Mouse (Mus musculus) heart, embryonic 13.5 days (tissue): ENCODE measurements around the gene Emilin2. TPM values are rescaled to one million over a fixed set of nuclear protein-coding genes. Genes with fewer than 3 reads are reported as not detected.

Experiments used
- ATAC-seq: fragments of 200-750 bp; cut with Nextera tagmentation; 2 replicates; pipeline ENCODE4 v1.8.0; 2017; ENCODE audit warnings: moderate TSS enrichment; ENCODE audit not compliant: insufficient number of reproducible peaks, low FRiP score, low TSS enrichment; ENCODE audit errors: extremely low read depth
- H3K27ac ChIP-seq: fragments of 300-500 bp; sonication (generic); replicated peaks from 2 replicates; pipeline ENCODE4 v1.5.1; 2015; ENCODE audit warnings: moderate library complexity, mild to moderate bottlenecking, inconsistent platforms
- H3K27me3 ChIP-seq: fragments of 300-500 bp; sonication (generic); replicated peaks from 2 replicates; pipeline ENCODE4 v1.6.1; 2015; ENCODE audit warnings: mild to moderate bottlenecking, inconsistent platforms
- H3K36me3 ChIP-seq: fragments of 300-500 bp; sonication (generic); 2 replicates; pipeline ENCODE4 v1.6.1; 2015; ENCODE audit warnings: mild to moderate bottlenecking, inconsistent platforms
- H3K4me1 ChIP-seq: fragments of 300-500 bp; sonication (generic); 2 replicates; pipeline ENCODE4 v1.6.1; 2015; ENCODE audit warnings: inconsistent platforms
- H3K4me2 ChIP-seq: fragments of 300-500 bp; sonication (generic); 2 replicates; pipeline ENCODE4 v1.6.1; 2015; ENCODE audit warnings: inconsistent platforms, mild to moderate bottlenecking, moderate library complexity
- H3K4me3 ChIP-seq: fragments of 300-500 bp; sonication (generic); 2 replicates; pipeline ENCODE4 v1.5.1; 2015; ENCODE audit warnings: moderate library complexity, mild to moderate bottlenecking, inconsistent platforms
- H3K9ac ChIP-seq: fragments of 300-500 bp; sonication (generic); 2 replicates; pipeline ENCODE4 v1.6.1; 2015; ENCODE audit warnings: inconsistent platforms, mild to moderate bottlenecking, moderate library complexity
- H3K9me3 ChIP-seq: fragments of 300-500 bp; sonication (generic); 2 replicates; pipeline ENCODE4 v1.6.1; 2016; ENCODE audit warnings: inconsistent platforms
- WGBS: fragments of 180-500 bp; shearing (Covaris S2); methylation state at CpG from one replicate; pipeline ENCODE4 v1.1.7; 2015; ENCODE audit warnings: mixed read lengths; 5-methylcytosine and 5-hydroxymethylcytosine counted together
- polyA plus RNA-seq: library from polyadenylated mRNA; unstranded; fragments of >200 nt; fragmentation: Nextera tagmentation; extraction: Ambion mirVana; gene quantifications from 2 replicates; pipeline ENCODE4 v1.2.1, GENCODE M21; 2015

The Emilin2 gene
- polyA plus RNA-seq, 1 experiment from 2014 or later: 47.4 TPM

GRCm38 (mm10) chr17:71314315-71314714 lies 2.5 kb upstream of the Emilin2 start:
- Histone ChIP-seq H3K4me3 (no peak overlapping the region), H3K4me2 (no peak overlapping the region), H3K4me1 (peaks cover 17% of the 10 kb centered on the region), H3K36me3 (no peaks in the 10 kb centered on the region), H3K27me3 (peaks cover 27% of the 10 kb centered on the region; the same call in 1 of the 2 replicates), H3K9me3 (no peaks in the 10 kb centered on the region), H3K27ac (no peak overlapping the region), H3K9ac (no peak overlapping the region)
- no peak for ATAC-seq
- 65% methylated on average over 4 of the region's 4 CpGs for WGBS

GRCm38 (mm10) chr17:71310486-71311339 lies 1.1 kb downstream of the Emilin2 start:
- peaks cover 43% of the 10 kb centered on the region for H3K4me1 ChIP-seq

DNA sequence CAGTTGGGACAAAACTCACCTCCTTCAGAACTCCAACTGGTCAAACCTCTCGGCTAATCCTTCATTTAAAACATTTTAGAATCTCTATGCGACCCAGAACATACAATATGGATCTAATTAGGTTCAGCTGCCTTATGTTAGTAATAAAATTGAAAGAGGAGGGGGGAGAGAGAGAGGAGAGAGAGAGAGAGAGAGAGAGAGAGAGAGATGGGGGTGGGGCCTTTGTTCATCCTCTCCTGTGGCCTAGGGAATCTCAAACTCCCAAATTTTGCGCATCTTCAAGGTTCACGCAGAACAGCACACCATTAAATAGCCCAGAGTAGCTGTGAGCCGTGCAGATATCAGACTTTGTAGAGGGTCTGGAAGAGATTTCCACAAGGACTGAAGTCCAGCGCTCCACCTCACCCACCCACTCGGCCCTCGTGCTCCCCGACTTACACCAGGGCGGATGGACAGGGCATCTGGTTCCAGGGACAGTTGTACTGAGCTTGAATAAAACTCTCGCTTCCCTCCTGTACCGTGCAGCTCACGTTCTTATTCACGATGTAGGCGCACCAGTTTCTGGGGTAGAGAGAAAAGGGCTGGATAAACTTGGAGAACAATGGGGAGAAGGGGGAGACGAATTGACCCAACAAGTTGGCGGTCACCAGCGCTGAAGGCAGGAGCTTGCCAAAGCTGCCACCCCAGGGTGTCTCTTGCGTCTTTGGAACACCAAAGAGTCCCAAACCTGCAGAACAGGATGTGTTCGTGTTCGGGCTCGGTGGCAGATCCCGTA lies 1.9 kb downstream of the Emilin2 start:
- H3K4me2 ChIP-seq: peak overlapping the region; percentile 96
- H3K27ac ChIP-seq: peak overlapping the region; percentile 62; the same call in 1 of the 2 replicates
- no peak for ATAC-seq
- 5% methylated on average over 23 of the region's 23 CpGs for WGBS
- H3K9ac ChIP-seq: peak overlapping the region; percentile 90
- H3K36me3 ChIP-seq: no peaks in the 10 kb centered on the region
- H3K4me3 ChIP-seq: peak overlapping the region; percentile 80
- peaks cover 35% of the 10 kb centered on the region for H3K27me3 ChIP-seq
- peaks cover 43% of the 10 kb centered on the region for H3K4me1 ChIP-seq
- H3K9me3 ChIP-seq: no peaks in the 10 kb centered on the region

More at GRCm38 (mm10) chr17:71310486-71311339, 1.1 kb downstream of the Emilin2 start:
- Histone ChIP-seq H3K9me3 (no peaks in the 10 kb centered on the region), H3K36me3 (no peaks in the 10 kb centered on the region), H3K27me3 (peaks cover 35% of the 10 kb centered on the region), H3K9ac (peak overlapping the region; percentile 90), H3K27ac (peak overlapping the region; percentile 62), H3K4me2 (peak overlapping the region; percentile 96), H3K4me3 (peak overlapping the region; percentile 80)
- WGBS: under 1% methylated on average over 66 of the region's 67 CpGs
- ATAC-seq: peak; percentile 26; the same call in 1 of the 2 replicates

DNA sequence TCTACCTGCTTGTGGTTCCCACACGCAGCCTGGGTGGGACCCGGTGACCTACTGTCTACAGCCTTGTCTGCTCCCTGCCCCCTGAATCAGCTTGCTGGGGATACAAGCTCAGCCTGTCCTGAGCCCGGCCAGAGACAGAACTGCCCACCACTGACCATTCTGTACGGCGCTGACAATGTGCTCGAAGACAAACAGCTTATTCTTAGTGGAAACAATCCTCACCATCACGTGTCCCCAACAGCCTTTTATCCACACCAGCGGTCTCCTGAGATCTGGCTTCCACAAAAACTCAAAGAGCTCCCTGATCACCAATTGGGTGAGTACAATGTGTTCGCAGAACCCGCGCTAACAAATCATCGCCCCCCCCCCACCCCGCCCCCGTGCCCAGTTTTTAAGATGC lies 2.6 kb downstream of the Emilin2 start:
- H3K27ac ChIP-seq: 0 out of 2 replicates have a peak overlapping the region, but pooled peaks have one; percentile 7
- H3K9ac ChIP-seq: peak overlapping the region; percentile 90
- 30% methylated on average over 14 of the region's 14 CpGs for WGBS
- peak overlapping the region; percentile 96 for H3K4me2 ChIP-seq
- H3K4me1 ChIP-seq: peaks cover 44% of the 10 kb centered on the region
- no peaks in the 10 kb centered on the region for H3K9me3 ChIP-seq
- ATAC-seq: no peak
- H3K36me3 ChIP-seq: no peaks in the 10 kb centered on the region
- peak overlapping the region; percentile 80 for H3K4me3 ChIP-seq
- H3K27me3 ChIP-seq: peaks cover 35% of the 10 kb centered on the region

GRCm38 (mm10) chr17:71308296-71308695 lies 3.5 kb downstream of the Emilin2 start:
- Histone ChIP-seq H3K36me3 (no peaks in the 10 kb centered on the region), H3K4me2 (no peak overlapping the region), H3K27me3 (peaks cover 35% of the 10 kb centered on the region), H3K4me3 (no peak overlapping the region), H3K4me1 (peaks cover 46% of the 10 kb centered on the region), H3K27ac (no peak overlapping the region), H3K9me3 (no peaks in the 10 kb centered on the region), H3K9ac (no peak overlapping the region)
- ATAC-seq: no peak; the same call in 1 of the 2 replicates
- WGBS: 93% methylated on average over 5 of the region's 5 CpGs

- Histone ChIP-seq H3K4me2 (0 out of 2 replicates have a peak overlapping the region, but pooled peaks have one; percentile 12), H3K4me1 (peaks cover 46% of the 10 kb centered on the region), H3K9ac (no peak overlapping the region), H3K4me3 (no peak overlapping the region), H3K27ac (peak overlapping the region; percentile 55), H3K9me3 (no peaks in the 10 kb centered on the region), H3K27me3 (peaks cover 31% of the 10 kb centered on the region), H3K36me3 (no peaks in the 10 kb centered on the region)
- no peak for ATAC-seq
- 68% methylated on average over 10 of the region's 10 CpGs for WGBS
Observed at GRCm38 (mm10) chr17:71307251-71307790, 4.5 kb downstream of the Emilin2 start.

DNA sequence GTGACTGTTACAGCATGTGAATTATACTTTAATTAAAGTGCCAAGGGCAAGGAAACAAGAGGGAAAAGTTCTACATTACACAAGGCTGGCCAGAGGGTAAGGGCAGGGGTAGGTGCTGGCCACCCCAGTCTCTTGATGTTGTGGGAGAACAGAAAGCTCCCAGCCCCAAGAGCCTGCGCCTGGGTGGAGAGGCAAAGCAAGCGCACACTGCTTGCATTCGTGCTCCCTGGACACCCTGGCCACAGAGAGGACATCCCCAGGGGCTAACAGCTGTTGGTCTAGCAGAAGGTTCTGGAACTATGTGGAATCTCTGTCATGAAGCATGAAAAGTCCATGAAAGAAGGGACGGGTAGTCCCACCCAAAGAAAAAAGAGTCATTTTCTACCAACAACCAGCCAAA lies 5.1 kb downstream of the Emilin2 start:
- H3K4me2 ChIP-seq: 0 out of 2 replicates have a peak overlapping the region, but pooled peaks have one; percentile 12
- H3K27ac ChIP-seq: peak overlapping the region; percentile 55; the same call in 1 of the 2 replicates
- no peak overlapping the region for H3K4me3 ChIP-seq
- no peak for ATAC-seq
- peaks cover 27% of the 10 kb centered on the region for H3K27me3 ChIP-seq
- no peaks in the 10 kb centered on the region for H3K9me3 ChIP-seq
- H3K9ac ChIP-seq: no peak overlapping the region
- H3K4me1 ChIP-seq: peaks cover 46% of the 10 kb centered on the region
- WGBS: 73% methylated on average over 4 of the region's 4 CpGs
- H3K36me3 ChIP-seq: no peaks in the 10 kb centered on the region

DNA sequence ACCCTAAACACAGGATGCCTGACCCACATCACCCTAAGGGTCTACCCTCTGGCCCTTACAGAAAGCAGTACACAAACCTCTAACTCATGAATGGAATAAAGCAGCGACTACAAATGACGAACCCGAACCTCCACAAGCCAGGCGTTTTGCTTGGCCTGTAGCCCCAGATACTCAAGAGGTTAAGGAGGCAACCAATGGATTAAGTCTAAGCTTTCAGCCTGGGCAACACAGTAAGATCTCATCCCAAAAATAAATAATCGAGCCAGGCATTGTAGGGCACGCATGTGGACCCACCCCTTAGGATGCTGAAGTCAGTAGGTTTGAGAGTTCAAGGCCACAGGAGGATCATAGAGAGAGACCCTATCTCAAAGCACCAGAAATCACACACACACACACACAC lies 5.7 kb downstream of the Emilin2 start:
- Histone ChIP-seq H3K9ac (no peak overlapping the region), H3K4me2 (no peak overlapping the region)
- 79% methylated on average over 6 of the region's 6 CpGs for WGBS

GRCm38 (mm10) chr17:71303444-71303843 lies 8.3 kb downstream of the Emilin2 start:
- Histone ChIP-seq H3K36me3 (peaks cover 4% of the 10 kb centered on the region; the same call in 1 of the 2 replicates), H3K27me3 (peaks cover 4% of the 10 kb centered on the region), H3K9me3 (no peaks in the 10 kb centered on the region), H3K4me3 (no peak overlapping the region), H3K9ac (no peak overlapping the region), H3K4me1 (peaks cover 25% of the 10 kb centered on the region), H3K27ac (no peak overlapping the region), H3K4me2 (no peak overlapping the region)
- WGBS: 49% methylated on average over 6 of the region's 6 CpGs
- ATAC-seq: no peak

More for the DNA sequence above, 5.7 kb downstream of the Emilin2 start:
- H3K27me3 ChIP-seq: peaks cover 22% of the 10 kb centered on the region
- no peak overlapping the region for H3K4me3 ChIP-seq
- no peaks in the 10 kb centered on the region for H3K36me3 ChIP-seq
- ATAC-seq: no peak
- H3K4me1 ChIP-seq: peaks cover 39% of the 10 kb centered on the region
- no peaks in the 10 kb centered on the region for H3K9me3 ChIP-seq
- no peak overlapping the region for H3K27ac ChIP-seq

- no peak overlapping the region for H3K4me3 ChIP-seq
- H3K36me3 ChIP-seq: peaks cover 8% of the 10 kb centered on the region; the same call in 1 of the 2 replicates
- peaks cover 7% of the 10 kb centered on the region; the same call in 1 of the 2 replicates for H3K4me1 ChIP-seq
- H3K9me3 ChIP-seq: no peaks in the 10 kb centered on the region
- H3K27me3 ChIP-seq: no peaks in the 10 kb centered on the region
- H3K27ac ChIP-seq: no peak overlapping the region
- WGBS: 75% methylated on average over 5 of the region's 5 CpGs
- no peak overlapping the region for H3K9ac ChIP-seq
- no peak overlapping the region for H3K4me2 ChIP-seq
- no peak for ATAC-seq
Observed at GRCm38 (mm10) chr17:71301413-71301812, 10.4 kb downstream of the Emilin2 start.

DNA sequence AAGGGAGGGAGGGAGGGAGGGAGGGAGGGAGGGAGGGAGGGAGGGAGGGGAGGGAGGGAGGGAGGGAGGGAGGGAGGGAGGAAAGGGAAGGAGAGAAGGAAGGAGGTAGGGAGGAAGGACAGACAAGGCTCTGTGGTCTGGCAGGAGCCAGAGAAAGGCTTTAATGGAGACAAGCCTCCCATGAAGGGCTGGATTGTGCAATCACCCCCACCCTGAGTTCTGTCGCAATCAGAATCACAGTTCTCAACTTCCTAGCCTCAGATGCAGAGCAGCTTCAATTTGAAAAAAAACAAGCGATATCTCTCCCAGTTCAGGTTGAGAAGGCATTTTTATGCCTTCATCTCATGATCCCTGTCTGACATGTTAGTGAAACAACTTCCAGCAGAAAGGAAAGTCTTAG lies 11.4 kb downstream of the Emilin2 start:
- Histone ChIP-seq H3K36me3 (peaks cover 8% of the 10 kb centered on the region; the same call in 1 of the 2 replicates), H3K9me3 (no peaks in the 10 kb centered on the region), H3K4me2 (no peak overlapping the region), H3K9ac (no peak overlapping the region), H3K27me3 (no peaks in the 10 kb centered on the region), H3K4me1 (peaks cover 11% of the 10 kb centered on the region; the same call in 1 of the 2 replicates), H3K4me3 (no peak overlapping the region), H3K27ac (no peak overlapping the region)
- no peak for ATAC-seq
- 70% methylated on average over 2 of the region's 2 CpGs for WGBS
